Mouse (Mus musculus) small intestine, adult 2 months (tissue): ENCODE measurements around the gene Gnmt.

Source experiments
- CTCF ChIP-seq: fragments of 200-500 bp; IDR thresholded peaks from 2 replicates; pipeline ENCODE4 v1.5.1; 2012; ENCODE audit warnings: low read depth, mild to moderate bottlenecking, control low read depth, inconsistent platforms, low read length, moderate library complexity, mixed read lengths; ENCODE audit not compliant: insufficient replicate concordance, insufficient read length; ENCODE audit errors: extremely low read depth
- POLR2A ChIP-seq: fragments of 200-500 bp; IDR thresholded peaks from 2 replicates; pipeline ENCODE4 v1.6.1; 2012; ENCODE audit warnings: low read depth, mild to moderate bottlenecking, control low read depth, inconsistent platforms, low read length, moderate library complexity

DNA sequence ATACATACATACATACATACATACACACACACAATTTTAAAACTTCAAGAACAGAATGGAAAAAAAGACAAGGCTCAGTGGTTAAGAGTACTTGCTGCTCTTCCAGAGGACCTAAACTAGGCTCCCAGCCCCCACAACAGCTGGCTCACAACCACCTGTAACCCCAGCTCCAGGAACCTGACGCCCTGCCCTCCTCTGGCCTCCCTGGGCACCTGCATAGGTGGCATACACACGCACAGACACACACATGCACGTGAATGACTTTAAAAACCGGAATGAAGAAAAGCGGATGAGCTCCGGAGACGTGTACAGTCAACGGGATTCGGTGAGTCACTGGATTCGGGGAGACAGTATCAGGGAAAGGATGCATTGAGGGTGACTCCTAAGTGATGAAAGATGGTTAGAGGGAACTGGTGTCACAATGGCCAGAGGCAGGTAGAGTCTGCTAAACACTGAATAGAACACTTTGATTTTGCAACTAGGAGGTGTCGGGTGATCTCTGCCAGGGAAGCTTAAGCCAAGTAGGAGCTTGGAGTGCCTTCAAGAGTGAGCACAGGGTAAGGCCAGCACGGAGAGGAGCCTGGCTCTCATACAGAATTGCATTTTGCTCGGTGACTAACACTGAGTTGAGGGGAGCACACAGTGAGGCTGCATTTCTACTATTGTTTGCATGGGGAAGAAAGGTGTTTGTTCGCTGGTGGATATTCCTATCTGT, 22.4 kb downstream of the Gnmt start:
- TF ChIP-seq POLR2A (no peak), CTCF (no peak)
